Mouse (Mus musculus): Measurements from ENCODE around the gene Dok5. TPM values are rescaled to one million over a fixed set of nuclear protein-coding genes. Genes with fewer than 3 reads are reported as not detected.

Gene Dok5
- polyA plus RNA-seq, 1 experiment from 2014 or later, result 0.21 TPM

DNA sequence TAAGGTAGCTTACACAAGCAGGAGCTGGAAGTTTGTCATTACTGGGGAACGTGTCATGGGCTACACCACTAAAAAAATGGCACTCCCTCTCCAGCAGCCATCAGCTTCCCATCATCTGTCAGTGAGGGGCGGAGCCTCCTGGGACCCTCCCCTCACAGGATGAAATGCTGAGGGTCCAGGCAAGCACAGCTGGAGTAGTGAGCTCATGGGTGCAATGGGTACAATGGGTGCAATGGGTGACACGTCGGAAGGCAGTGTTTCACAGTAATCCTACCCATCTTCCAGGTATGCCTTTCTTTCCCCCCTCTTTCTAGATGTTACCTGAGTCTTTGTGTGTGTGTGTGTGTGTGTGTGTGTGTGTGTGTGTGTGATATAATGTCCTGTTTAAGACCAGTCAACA, 25.1 kb upstream of the Dok5 start:
- H3K4me3 ChIP-seq (ENCODE audit: low read depth, low read length), result no peak overlapping the region
- 75% methylated on average over 4 of the region's 4 CpGs for WGBS (ENCODE audit: insufficient replicate concordance)
- H3K27ac ChIP-seq (ENCODE audit: low read depth), result no peak overlapping the region
- H3K9me3 ChIP-seq (ENCODE audit: low read length), result no peaks in the 10 kb centered on the region
- H3K4me1 ChIP-seq (ENCODE audit: insufficient read depth), result no peaks in the 10 kb centered on the region
- H3K36me3 ChIP-seq (replicated peaks; ENCODE audit: insufficient read depth, low read length), result no peaks in the 10 kb centered on the region
- H3K27me3 ChIP-seq (ENCODE audit: insufficient read depth, low read length), result no peaks in the 10 kb centered on the region
- no peak overlapping the region for H3K4me2 ChIP-seq (ENCODE audit: low read depth, low read length)
- no peak overlapping the region for H3K9ac ChIP-seq (replicated peaks)
- TF ChIP-seq CTCF (IDR thresholded peaks at IDR 0.05; ENCODE audit: low read depth), result no peak
- DNase-seq, result no peak
- ATAC-seq, result no peak

DNA sequence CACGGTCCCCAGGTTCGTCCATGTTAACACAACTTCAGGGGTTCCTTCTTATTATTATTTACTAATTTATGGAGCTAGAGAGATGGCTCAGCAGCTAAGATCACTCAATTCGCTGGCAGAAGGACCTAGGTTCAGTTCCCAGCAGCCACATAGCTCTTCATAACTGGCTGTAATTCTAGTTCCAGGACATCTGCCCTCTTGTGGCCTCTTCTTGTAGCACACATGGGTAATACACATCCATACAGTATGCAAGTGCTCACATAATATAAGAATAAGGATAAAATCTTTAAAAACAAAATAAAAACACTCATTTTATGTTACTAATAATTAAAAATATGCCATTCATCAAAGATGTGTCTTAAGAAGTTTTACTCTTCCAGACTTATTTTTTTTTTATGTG, 23.9 kb upstream of the Dok5 start:
- TF ChIP-seq EP300 (IDR thresholded peaks at IDR 0.05; ENCODE audit: low read depth) (no peak), CTCF (IDR thresholded peaks at IDR 0.05; ENCODE audit: low read depth) (peak; percentile 23; the same call in 1 of the 2 replicates)
- no peaks in the 10 kb centered on the region for H3K9me3 ChIP-seq (ENCODE audit: low read length)
- ATAC-seq, result no peak

DNA sequence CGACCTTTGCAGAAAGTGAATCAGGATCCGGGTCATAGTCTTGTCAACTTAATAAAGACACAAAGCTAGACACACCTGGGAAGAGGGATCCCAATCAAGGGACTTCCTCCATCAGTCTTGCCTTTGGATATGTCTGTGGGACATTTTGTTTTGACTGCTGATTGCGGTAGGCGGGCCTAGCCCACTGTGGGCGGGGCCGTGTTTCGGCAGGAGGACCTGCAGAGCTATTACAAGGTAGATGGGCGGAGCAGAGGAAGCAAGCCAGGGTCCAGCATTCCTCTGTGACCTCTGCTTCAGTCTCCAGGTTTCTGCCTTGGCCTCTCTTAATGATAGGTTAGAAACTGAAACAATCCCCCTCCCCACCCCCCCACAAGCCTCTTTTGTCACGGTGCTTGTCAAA, 22.7 kb upstream of the Dok5 start:
- Histone ChIP-seq H3K4me1 (ENCODE audit: insufficient read depth) (no peaks in the 10 kb centered on the region), H3K4me3 (ENCODE audit: low read depth, low read length) (no peak overlapping the region), H3K36me3 (replicated peaks; ENCODE audit: insufficient read depth, low read length) (no peaks in the 10 kb centered on the region), H3K27me3 (ENCODE audit: insufficient read depth, low read length) (no peaks in the 10 kb centered on the region), H3K27ac (ENCODE audit: low read depth) (no peak overlapping the region), H3K9ac (replicated peaks) (no peak overlapping the region), H3K4me2 (ENCODE audit: low read depth, low read length) (no peak overlapping the region), H3K9me3 (ENCODE audit: low read length) (no peaks in the 10 kb centered on the region)
- DNase-seq, result no peak
- TF ChIP-seq CTCF (IDR thresholded peaks at IDR 0.05; ENCODE audit: low read depth), result no peak
- no peak for TF ChIP-seq EP300 (IDR thresholded peaks at IDR 0.05; ENCODE audit: low read depth)
- 68% methylated on average over 9 of the region's 9 CpGs for WGBS (ENCODE audit: insufficient replicate concordance)
- no peak for ATAC-seq

More for the DNA sequence above, 23.9 kb upstream of the Dok5 start:
- no peak overlapping the region for H3K4me3 ChIP-seq (ENCODE audit: low read depth, low read length)
- H3K27me3 ChIP-seq (ENCODE audit: insufficient read depth, low read length), result no peaks in the 10 kb centered on the region
- no peak overlapping the region for H3K27ac ChIP-seq (ENCODE audit: low read depth)
- DNase-seq, result no peak
- no peak overlapping the region for H3K9ac ChIP-seq (replicated peaks)
- no peak overlapping the region for H3K4me2 ChIP-seq (ENCODE audit: low read depth, low read length)
- H3K4me1 ChIP-seq (ENCODE audit: insufficient read depth), result no peaks in the 10 kb centered on the region
- WGBS (ENCODE audit: insufficient replicate concordance), result 71% methylated on average over 3 of the region's 3 CpGs
- H3K36me3 ChIP-seq (replicated peaks; ENCODE audit: insufficient read depth, low read length), result no peaks in the 10 kb centered on the region

DNA sequence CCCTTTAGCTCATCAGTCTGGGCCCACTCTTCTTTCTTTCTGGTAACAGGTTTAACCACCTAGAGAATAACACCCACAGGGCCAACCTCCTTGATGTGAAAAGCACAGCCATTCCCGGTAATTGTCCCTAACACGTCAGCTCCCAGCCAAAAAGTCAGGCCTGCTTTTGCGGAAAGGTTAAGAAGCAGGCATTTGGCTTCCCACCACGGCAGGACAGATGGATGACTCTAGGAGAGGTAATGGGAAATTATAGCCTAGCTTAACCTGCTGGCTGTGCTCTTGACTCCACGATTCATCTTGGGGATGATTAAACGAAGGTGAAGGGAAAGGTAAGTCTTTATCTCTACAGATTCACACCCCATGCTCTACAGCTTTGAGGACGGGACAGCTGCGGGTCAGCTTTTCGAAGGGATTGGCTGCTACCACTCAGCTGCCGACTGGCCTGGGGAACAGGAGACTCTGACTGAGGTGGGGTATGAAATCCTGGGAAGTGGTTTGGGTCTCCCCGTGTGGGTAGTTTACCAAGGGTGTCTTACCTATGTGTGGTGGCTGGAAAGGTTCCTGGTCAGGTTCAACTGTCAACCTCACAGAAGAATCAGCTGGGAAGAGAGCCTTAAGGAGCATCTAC, 18.8 kb upstream of the Dok5 start:
- Histone ChIP-seq H3K4me3 (ENCODE audit: low read depth, low read length) (no peak overlapping the region), H3K4me1 (ENCODE audit: insufficient read depth) (no peaks in the 10 kb centered on the region), H3K27me3 (ENCODE audit: insufficient read depth, low read length) (no peaks in the 10 kb centered on the region), H3K9me3 (ENCODE audit: low read length) (no peaks in the 10 kb centered on the region), H3K9ac (replicated peaks) (no peak overlapping the region), H3K36me3 (replicated peaks; ENCODE audit: insufficient read depth, low read length) (no peaks in the 10 kb centered on the region), H3K27ac (ENCODE audit: low read depth) (no peak overlapping the region), H3K4me2 (ENCODE audit: low read depth, low read length) (no peak overlapping the region)
- WGBS (ENCODE audit: insufficient replicate concordance), result 64% methylated on average over 11 of the region's 11 CpGs
- ATAC-seq (no peak), DNase-seq (peak; percentile 3)
- TF ChIP-seq CTCF (IDR thresholded peaks at IDR 0.05; ENCODE audit: low read depth) (no peak), EP300 (IDR thresholded peaks at IDR 0.05; ENCODE audit: low read depth) (no peak)

DNA sequence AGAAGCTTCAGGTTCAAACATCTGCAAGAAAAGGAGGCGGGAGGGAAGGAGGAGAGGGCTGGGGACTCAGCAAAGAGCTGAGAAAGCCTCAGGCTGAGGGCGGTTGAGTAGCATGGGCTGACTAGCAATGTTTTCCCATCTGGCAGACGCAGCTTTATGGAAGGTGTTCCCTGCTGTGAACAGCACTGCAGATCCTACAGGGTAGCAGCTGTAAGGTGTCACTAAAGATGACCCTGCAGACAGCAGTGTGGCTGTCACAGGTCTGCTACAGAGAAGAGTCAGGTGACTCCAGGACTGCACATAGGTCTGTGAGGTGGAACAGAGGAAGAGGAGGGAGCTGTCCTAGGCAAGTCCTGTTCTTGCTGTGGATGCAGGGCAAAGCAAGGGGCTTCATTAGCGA, 11.2 kb upstream of the Dok5 start:
- ATAC-seq (no peak), DNase-seq (no peak)
- Histone ChIP-seq H3K4me2 (ENCODE audit: low read depth, low read length) (no peak overlapping the region), H3K27me3 (ENCODE audit: insufficient read depth, low read length) (no peaks in the 10 kb centered on the region), H3K9ac (replicated peaks) (no peak overlapping the region), H3K9me3 (ENCODE audit: low read length) (no peaks in the 10 kb centered on the region), H3K4me3 (ENCODE audit: low read depth, low read length) (no peak overlapping the region), H3K4me1 (ENCODE audit: insufficient read depth) (no peaks in the 10 kb centered on the region), H3K27ac (ENCODE audit: low read depth) (no peak overlapping the region), H3K36me3 (replicated peaks; ENCODE audit: insufficient read depth, low read length) (no peaks in the 10 kb centered on the region)
- WGBS (ENCODE audit: insufficient replicate concordance), result 57% methylated on average over 4 of the region's 4 CpGs
- no peak for TF ChIP-seq CTCF (IDR thresholded peaks at IDR 0.05; ENCODE audit: low read depth)
- no peak for TF ChIP-seq EP300 (IDR thresholded peaks at IDR 0.05; ENCODE audit: low read depth)

DNA sequence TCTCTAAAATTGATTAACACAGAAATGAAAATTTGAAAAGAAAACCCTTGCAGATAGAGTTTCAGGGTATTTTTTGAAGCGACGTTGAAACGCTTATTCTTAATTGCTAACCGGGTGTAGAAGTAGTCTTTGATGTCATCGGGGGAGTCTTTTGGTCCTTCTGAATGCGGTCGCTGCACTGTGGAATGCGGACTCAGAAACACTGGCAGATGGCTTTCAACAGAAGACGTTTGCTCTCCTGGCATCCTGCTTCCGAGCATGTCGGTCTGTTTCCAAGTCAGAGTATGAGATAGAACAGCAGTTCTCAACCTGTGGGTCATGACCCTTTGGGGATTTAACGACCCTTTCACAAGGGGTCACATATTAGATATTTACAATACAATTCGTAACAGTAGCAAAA, 7.5 kb upstream of the Dok5 start:
- Histone ChIP-seq H3K9me3 (ENCODE audit: low read length) (no peaks in the 10 kb centered on the region), H3K4me2 (ENCODE audit: low read depth, low read length) (no peak overlapping the region), H3K9ac (replicated peaks) (no peak overlapping the region), H3K27me3 (ENCODE audit: insufficient read depth, low read length) (no peaks in the 10 kb centered on the region), H3K4me3 (ENCODE audit: low read depth, low read length) (no peak overlapping the region), H3K4me1 (ENCODE audit: insufficient read depth) (no peaks in the 10 kb centered on the region), H3K36me3 (replicated peaks; ENCODE audit: insufficient read depth, low read length) (no peaks in the 10 kb centered on the region), H3K27ac (ENCODE audit: low read depth) (no peak overlapping the region)
- DNase-seq, result no peak
- WGBS (ENCODE audit: insufficient replicate concordance), result 69% methylated on average over 13 of the region's 13 CpGs
- no peak for TF ChIP-seq CTCF (IDR thresholded peaks at IDR 0.05; ENCODE audit: low read depth)
- no peak for TF ChIP-seq EP300 (IDR thresholded peaks at IDR 0.05; ENCODE audit: low read depth)
- ATAC-seq, result no peak

DNA sequence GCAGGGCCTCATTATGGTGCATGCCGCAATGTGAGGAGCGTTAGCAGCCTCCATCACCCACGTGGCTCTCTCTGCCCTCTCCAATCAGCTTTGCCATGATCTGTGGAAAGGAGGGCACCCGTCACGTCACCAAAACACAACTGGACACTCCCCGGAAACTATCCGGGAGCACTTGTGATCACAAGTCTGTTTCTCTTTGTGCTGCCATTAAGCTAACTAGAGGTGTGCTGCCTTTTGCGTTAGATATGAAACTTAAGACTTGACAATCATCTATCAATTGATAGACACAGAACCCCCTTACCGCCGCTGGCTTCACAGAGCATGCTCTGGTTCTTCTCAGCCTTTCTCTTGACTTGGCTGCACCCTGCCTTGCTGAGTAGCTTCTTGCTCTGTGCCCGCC, 6.9 kb upstream of the Dok5 start:
- WGBS (ENCODE audit: insufficient replicate concordance), result 74% methylated on average over 11 of the region's 11 CpGs
- Histone ChIP-seq H3K36me3 (replicated peaks; ENCODE audit: insufficient read depth, low read length) (no peaks in the 10 kb centered on the region), H3K9ac (replicated peaks) (no peak overlapping the region), H3K4me1 (ENCODE audit: insufficient read depth) (no peaks in the 10 kb centered on the region), H3K4me2 (ENCODE audit: low read depth, low read length) (no peak overlapping the region), H3K4me3 (ENCODE audit: low read depth, low read length) (no peak overlapping the region), H3K27ac (ENCODE audit: low read depth) (no peak overlapping the region), H3K9me3 (ENCODE audit: low read length) (no peaks in the 10 kb centered on the region), H3K27me3 (ENCODE audit: insufficient read depth, low read length) (no peaks in the 10 kb centered on the region)
- TF ChIP-seq EP300 (IDR thresholded peaks at IDR 0.05; ENCODE audit: low read depth) (no peak), CTCF (IDR thresholded peaks at IDR 0.05; ENCODE audit: low read depth) (no peak)
- ATAC-seq, result no peak
- DNase-seq, result no peak
